Mouse (Mus musculus) bone marrow macrophage, adult 2 months (primary cell): ENCODE data around the gene Clec16a.

ENCODE experiments used
- CTCF ChIP-seq: IDR thresholded peaks from 2 replicates; pipeline ENCODE4 v1.5.1; 2012; ENCODE audit warnings: low read depth, mild to moderate bottlenecking, low read length, moderate library complexity
- POLR2A ChIP-seq: IDR thresholded peaks from 2 replicates; pipeline ENCODE4 v1.6.1; 2012; ENCODE audit warnings: mild to moderate bottlenecking, low read depth, low read length, borderline replicate concordance

DNA sequence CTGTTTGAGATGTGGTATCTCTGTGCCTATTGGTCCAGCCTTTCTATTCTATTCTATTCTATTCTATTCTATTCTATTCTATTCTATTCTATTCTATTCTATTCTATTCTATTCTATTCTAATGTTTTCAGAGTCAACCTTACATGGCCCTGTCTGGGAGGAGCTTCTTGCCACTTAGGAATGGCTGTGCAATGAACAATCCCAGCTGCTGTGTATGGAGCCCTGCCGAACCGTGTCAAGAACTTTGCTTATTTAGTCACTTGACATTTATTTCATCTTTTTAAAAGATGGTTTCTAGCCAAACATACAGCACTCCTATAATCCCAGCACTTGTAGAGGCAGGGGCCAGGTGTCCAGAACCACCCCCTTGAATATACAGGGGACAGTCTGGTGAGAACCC lies 219.2 kb downstream of the Clec16a start:
- no peak for TF ChIP-seq CTCF
- TF ChIP-seq POLR2A = no peak
